Mouse (Mus musculus): Measurements from ENCODE around the gene Ptpra. TPM values are rescaled to one million over a fixed set of nuclear protein-coding genes. Genes with fewer than 3 reads are reported as not detected.

Ptpra gene
- polyA plus RNA-seq, 1 experiment from 2014 or later: 120 TPM

DNA sequence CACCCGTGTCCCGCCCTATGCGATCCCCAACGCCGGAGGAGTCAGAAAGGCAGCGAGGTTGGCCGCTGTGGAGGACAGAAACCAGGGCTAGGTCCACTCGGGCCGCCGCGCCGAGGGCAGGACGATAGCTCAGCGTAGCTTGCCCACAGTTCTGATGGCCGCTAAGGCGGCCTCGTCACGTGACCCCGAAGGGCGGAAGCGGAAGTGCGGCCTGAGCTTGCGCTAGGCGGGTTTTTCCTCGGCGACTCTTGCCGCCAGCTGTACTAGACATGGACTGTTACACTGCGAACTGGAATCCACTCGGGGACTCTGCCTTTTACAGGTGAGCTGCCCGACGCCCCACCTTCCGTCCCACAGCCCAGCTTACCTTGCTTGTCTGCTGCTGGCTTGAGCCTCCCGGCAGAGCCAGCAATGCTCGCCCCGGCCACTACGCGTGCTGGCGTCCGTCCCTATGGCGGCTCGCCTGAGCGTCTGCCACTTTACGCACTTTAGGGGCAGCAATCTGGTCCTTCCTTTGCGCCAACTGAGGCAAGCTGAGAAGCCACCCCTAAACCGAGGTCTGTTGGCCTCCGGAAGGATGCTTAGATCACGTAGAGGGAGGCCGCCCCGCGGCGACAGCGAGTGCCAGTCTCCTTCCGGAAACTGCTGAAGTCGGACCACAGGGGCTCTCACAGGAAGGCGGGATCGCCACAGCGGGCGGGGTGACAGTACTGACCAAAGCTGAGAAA is 25.8 kb upstream of the Ptpra start, which contains the start of the genes Vps16 and Pced1a:
Gene Vps16 (plus strand): TSS at position 214 of the 728 bp plus-strand sequence.
Gene Pced1a (minus strand): TSS at position 576 of the 728 bp plus-strand sequence.
- under 1% methylated on average over 58 of the region's 58 CpGs for WGBS
- no peaks in the 10 kb centered on the region for H3K36me3 ChIP-seq
- ATAC-seq (ENCODE audit: low FRiP score, low read depth): peak; percentile 95
- H3K9ac ChIP-seq (replicated peaks): peak within 1 kb of the TSS; percentile 81
- H3K4me3 ChIP-seq: peak within 1 kb of the TSS; percentile 84
- peak within 1 kb of the TSS; percentile 91 for H3K27ac ChIP-seq (replicated peaks)
- H3K27me3 ChIP-seq: peaks cover 6% of the 10 kb centered on the region; the same call in 1 of the 2 replicates
- H3K4me1 ChIP-seq: peaks cover 17% of the 10 kb centered on the region
- no peaks in the 10 kb centered on the region for H3K9me3 ChIP-seq
- peak within 1 kb of the TSS; percentile 84 for H3K4me2 ChIP-seq (replicated peaks)

DNA sequence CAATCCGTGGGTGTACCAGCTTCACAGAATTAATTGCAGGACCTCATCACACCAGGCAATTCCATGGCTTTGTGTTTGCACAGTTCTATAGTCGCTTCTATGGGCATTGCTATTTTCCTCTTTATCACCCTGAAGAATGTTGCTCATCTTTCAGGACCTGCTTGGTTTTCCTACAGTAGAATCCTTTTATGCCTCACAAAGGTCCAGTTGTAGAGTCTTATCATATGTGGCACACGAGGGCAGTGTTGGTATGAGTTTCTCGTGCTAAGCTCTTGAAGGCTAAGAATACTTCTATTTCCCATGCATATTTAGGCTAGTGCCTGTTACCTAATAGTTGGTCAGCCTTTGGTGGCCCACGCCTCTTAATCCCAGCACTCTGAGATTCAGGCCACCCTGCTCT is 25.0 kb upstream of the Ptpra start:
- peak overlapping the region; percentile 84 for H3K4me2 ChIP-seq (replicated peaks)
- peak overlapping the region; percentile 91; the same call in 1 of the 2 replicates for H3K27ac ChIP-seq (replicated peaks)
- no peaks in the 10 kb centered on the region for H3K9me3 ChIP-seq
- no peaks in the 10 kb centered on the region for H3K36me3 ChIP-seq
- 47% methylated on average over 5 of the region's 5 CpGs for WGBS
- ATAC-seq (ENCODE audit: low FRiP score, low read depth): no peak
- H3K9ac ChIP-seq (replicated peaks): peak overlapping the region; percentile 81
- peaks cover 17% of the 10 kb centered on the region for H3K4me1 ChIP-seq
- peaks cover 6% of the 10 kb centered on the region; the same call in 1 of the 2 replicates for H3K27me3 ChIP-seq
- peak overlapping the region; percentile 84 for H3K4me3 ChIP-seq

DNA sequence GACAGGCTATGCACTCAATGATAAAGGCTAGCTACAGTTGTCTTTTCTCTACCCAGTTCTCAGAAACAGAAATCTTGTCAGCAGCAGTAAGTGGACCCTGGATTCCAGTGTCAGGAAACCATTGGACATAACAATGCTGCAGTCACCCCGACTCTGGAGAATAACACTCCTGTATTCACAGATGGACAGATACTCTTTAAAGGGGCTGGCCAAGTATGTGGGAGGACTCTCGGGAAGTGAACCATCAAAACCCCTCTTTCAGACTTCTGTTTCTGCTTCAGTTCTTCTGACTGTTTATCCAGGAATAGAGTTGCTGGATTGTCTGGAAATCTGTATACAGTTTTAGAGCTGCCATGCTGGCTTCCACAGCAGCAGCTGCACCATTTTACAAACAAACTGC is 20.2 kb upstream of the Ptpra start:
- H3K4me2 ChIP-seq (replicated peaks): no peak overlapping the region
- H3K9ac ChIP-seq (replicated peaks): no peak overlapping the region
- peaks cover 10% of the 10 kb centered on the region for H3K4me1 ChIP-seq
- no peaks in the 10 kb centered on the region for H3K9me3 ChIP-seq
- no peak overlapping the region for H3K4me3 ChIP-seq
- WGBS: 71% methylated on average over 2 of the region's 2 CpGs
- no peaks in the 10 kb centered on the region for H3K27me3 ChIP-seq
- peaks cover 7% of the 10 kb centered on the region for H3K36me3 ChIP-seq
- no peak overlapping the region for H3K27ac ChIP-seq (replicated peaks)
- ATAC-seq (ENCODE audit: low FRiP score, low read depth): no peak

DNA sequence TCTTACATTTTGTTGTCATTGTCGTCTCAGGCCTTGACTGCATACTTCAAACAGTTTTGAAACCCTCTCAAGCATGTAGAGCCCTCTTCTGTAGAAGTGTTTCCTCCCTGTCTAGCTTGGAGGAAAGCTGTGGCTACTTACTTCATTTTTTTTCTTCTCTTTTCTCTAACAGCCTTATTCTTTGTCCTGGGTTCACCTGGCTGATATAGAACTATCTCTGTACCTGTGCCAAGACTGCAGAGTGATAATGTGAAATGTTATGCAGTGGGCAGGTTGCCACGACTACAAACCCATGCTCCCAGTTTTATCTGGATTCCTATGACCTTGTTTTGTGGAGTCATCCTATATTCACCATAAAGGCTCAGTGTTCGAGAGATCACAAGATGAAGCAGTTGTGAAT is 19.6 kb upstream of the Ptpra start:
- H3K27me3 ChIP-seq: no peaks in the 10 kb centered on the region
- no peak overlapping the region for H3K27ac ChIP-seq (replicated peaks)
- no peak overlapping the region for H3K9ac ChIP-seq (replicated peaks)
- no peaks in the 10 kb centered on the region for H3K9me3 ChIP-seq
- 86% methylated on average over 3 of the region's 3 CpGs for WGBS
- H3K4me1 ChIP-seq: peaks cover 4% of the 10 kb centered on the region
- ATAC-seq (ENCODE audit: low FRiP score, low read depth): no peak
- peaks cover 7% of the 10 kb centered on the region for H3K36me3 ChIP-seq
- no peak overlapping the region for H3K4me2 ChIP-seq (replicated peaks)
- no peak overlapping the region for H3K4me3 ChIP-seq

DNA sequence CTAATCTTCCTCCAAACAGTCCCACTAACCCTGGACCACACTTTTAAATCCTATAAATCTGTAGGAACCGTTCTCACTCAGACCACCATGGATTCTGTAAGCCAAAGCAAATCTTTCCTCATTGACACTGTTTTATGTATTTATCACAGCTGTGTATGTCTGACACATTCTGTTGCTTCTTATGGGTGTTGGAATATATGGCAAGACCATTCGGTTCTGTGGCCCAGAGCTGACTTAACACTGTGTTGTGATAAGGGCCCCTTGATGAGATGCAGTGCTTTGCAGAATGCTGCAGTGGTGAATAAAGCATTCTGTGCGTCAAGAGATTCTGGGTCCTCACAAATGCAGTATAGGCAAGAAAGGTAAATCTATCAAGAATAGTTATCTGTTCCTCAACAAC is 17.9 kb upstream of the Ptpra start:
- Histone ChIP-seq H3K27ac (replicated peaks) (no peak overlapping the region), H3K4me1 (0 out of 2 replicates have a peak, but pooled peaks cover 3% of the 10 kb centered on the region), H3K36me3 (peaks cover 10% of the 10 kb centered on the region), H3K4me2 (replicated peaks) (no peak overlapping the region), H3K4me3 (no peak overlapping the region), H3K27me3 (no peaks in the 10 kb centered on the region), H3K9ac (replicated peaks) (no peak overlapping the region), H3K9me3 (no peaks in the 10 kb centered on the region)
- ATAC-seq (ENCODE audit: low FRiP score, low read depth): no peak
- whole genome bisulfite sequencing: 90% methylated on average over 3 of the region's 3 CpGs

DNA sequence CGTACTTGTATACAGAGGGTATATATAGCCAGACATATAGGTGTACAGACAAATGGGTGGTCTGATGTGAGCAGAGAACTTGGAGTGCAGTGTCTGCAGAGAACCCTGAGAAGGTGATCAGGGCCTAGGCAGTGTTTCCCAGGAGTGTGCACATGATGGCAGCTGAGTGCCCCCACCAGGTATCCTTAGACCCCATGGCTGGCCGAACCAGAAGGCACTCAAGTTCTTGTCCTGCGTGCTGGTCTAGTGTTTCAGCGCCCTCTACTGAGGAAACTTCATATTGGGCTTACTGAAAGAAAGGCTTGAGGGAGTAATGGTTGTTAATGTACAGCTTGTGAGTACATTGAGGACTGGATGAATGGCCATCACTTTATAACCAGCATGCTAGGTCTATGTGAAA is 16.9 kb upstream of the Ptpra start:
- peak; percentile 44; the same call in 1 of the 2 replicates for ATAC-seq (ENCODE audit: low FRiP score, low read depth)

DNA sequence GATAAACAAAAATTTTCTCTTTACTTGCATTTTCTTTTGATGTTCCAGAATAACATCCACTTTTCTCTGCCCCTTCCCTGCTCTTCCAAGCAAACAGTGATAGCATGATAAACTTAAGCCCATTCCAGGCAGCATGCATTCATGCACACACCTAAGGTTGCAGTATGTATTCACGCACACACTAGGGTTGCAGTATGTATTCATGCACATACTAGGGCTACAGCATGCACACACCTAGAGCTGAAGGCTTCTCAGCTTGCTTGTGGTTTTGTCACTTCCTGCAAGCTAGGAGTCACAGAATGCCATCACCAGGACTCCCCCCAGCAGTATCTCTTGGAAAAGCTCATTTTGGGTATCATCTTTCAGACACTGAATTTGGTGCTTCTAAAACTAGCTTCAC is 13.3 kb upstream of the Ptpra start:
- no peak overlapping the region for H3K4me3 ChIP-seq
- H3K36me3 ChIP-seq: peaks cover 50% of the 10 kb centered on the region
- 0 out of 2 replicates have a peak, but pooled peaks cover 3% of the 10 kb centered on the region for H3K4me1 ChIP-seq
- ATAC-seq (ENCODE audit: low FRiP score, low read depth): no peak
- no peak overlapping the region for H3K9ac ChIP-seq (replicated peaks)
- H3K27ac ChIP-seq (replicated peaks): no peak overlapping the region
- no peaks in the 10 kb centered on the region for H3K27me3 ChIP-seq
- no peak overlapping the region for H3K4me2 ChIP-seq (replicated peaks)
- H3K9me3 ChIP-seq: no peaks in the 10 kb centered on the region
- 95% methylated on average over 1 of the region's 1 CpGs for WGBS

More for the DNA sequence above, 16.9 kb upstream of the Ptpra start:
- Histone ChIP-seq H3K4me2 (replicated peaks) (no peak overlapping the region), H3K27ac (replicated peaks) (no peak overlapping the region), H3K27me3 (no peaks in the 10 kb centered on the region), H3K9ac (replicated peaks) (no peak overlapping the region), H3K4me3 (no peak overlapping the region), H3K9me3 (no peaks in the 10 kb centered on the region), H3K4me1 (0 out of 2 replicates have a peak, but pooled peaks cover 3% of the 10 kb centered on the region), H3K36me3 (peaks cover 19% of the 10 kb centered on the region)
- 20% methylated on average over 4 of the region's 4 CpGs for WGBS

DNA sequence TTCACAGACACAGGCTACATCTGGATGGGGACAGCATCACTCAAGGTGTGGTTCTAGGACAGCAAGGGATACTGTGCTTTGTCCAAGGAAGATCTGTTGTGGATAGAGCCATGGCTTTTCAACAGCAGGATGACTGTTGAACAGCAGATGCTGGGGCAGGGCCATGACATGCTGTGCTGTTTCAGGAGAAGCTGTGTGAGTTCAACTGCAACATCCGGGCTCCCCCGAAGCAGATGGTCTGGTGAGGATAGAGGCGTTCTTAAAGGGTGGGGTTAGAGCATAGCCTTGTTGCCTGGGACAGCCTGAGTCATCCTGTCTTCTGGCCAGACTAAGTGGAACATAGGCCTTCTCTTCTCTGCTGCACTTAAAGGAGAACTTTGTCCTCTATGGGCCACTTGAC is 11.2 kb upstream of the Ptpra start:
- Histone ChIP-seq H3K9ac (replicated peaks) (no peak overlapping the region), H3K36me3 (peaks cover 69% of the 10 kb centered on the region), H3K4me1 (no peaks in the 10 kb centered on the region), H3K27ac (replicated peaks) (no peak overlapping the region), H3K4me3 (no peak overlapping the region), H3K9me3 (no peaks in the 10 kb centered on the region), H3K4me2 (replicated peaks) (no peak overlapping the region), H3K27me3 (no peaks in the 10 kb centered on the region)
- no peak for ATAC-seq (ENCODE audit: low FRiP score, low read depth)
- 92% methylated on average over 3 of the region's 3 CpGs for WGBS

DNA sequence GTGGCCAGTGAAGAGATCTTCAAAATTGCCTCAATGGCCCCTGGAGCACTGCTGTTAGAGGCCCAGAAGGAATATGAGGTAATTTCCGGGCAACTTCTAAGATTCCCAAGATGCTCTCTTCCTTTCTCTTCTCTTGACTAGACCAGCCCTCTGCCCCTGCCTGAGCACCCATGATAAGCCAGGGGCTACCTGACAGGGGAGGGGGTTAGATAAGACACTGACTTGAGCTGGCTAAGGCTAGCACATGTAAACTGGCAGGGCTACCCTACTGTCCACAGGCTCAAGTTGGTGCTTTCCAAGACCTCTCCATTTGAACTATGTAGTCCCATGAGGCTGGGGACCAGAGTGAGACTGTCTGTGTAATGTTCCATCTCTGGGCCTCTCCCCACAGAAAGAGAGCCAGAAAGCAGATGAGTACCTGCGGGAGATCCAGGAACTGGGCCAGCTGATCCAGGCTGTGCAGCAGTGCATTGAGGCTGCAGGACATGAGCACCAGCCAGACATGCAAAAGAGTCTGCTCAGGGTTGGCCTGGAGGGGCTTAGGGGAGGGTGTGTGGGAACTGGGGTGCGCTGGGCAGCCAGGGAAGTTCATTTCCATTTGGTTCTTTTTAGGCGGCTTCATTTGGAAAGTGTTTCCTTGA is 10.1 kb upstream of the Ptpra start:
- WGBS: 88% methylated on average over 4 of the region's 4 CpGs
- Histone ChIP-seq H3K9me3 (no peaks in the 10 kb centered on the region), H3K36me3 (peaks cover 77% of the 10 kb centered on the region), H3K27me3 (no peaks in the 10 kb centered on the region), H3K4me3 (no peak overlapping the region), H3K4me2 (replicated peaks) (no peak overlapping the region), H3K4me1 (no peaks in the 10 kb centered on the region), H3K27ac (replicated peaks) (no peak overlapping the region), H3K9ac (replicated peaks) (no peak overlapping the region)
- ATAC-seq (ENCODE audit: low FRiP score, low read depth): no peak

DNA sequence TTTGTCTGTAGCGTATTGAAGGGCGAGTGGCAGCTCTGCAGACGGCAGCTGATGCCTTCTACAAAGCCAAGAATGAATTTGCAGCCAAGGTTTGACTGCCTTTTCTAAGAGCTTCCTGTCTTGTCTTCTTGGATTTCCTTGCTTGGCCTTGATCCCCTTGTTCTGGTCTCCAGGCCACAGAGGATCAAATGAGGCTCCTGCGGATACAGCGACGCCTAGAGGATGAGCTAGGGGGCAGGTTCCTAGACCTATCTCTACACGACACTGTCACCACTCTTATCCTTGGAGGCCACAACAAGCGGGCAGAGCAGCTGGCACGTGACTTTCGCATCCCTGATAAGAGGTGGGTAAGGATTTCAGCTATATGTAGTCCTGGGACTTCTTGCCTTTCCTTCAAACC is 7.9 kb upstream of the Ptpra start:
- H3K9ac ChIP-seq (replicated peaks): no peak overlapping the region
- H3K36me3 ChIP-seq: peaks cover 76% of the 10 kb centered on the region
- no peak overlapping the region for H3K4me2 ChIP-seq (replicated peaks)
- 81% methylated on average over 10 of the region's 10 CpGs for WGBS
- H3K4me3 ChIP-seq: no peak overlapping the region
- no peaks in the 10 kb centered on the region for H3K4me1 ChIP-seq
- no peak for ATAC-seq (ENCODE audit: low FRiP score, low read depth)
- no peaks in the 10 kb centered on the region for H3K9me3 ChIP-seq
- no peak overlapping the region for H3K27ac ChIP-seq (replicated peaks)
- no peaks in the 10 kb centered on the region for H3K27me3 ChIP-seq

DNA sequence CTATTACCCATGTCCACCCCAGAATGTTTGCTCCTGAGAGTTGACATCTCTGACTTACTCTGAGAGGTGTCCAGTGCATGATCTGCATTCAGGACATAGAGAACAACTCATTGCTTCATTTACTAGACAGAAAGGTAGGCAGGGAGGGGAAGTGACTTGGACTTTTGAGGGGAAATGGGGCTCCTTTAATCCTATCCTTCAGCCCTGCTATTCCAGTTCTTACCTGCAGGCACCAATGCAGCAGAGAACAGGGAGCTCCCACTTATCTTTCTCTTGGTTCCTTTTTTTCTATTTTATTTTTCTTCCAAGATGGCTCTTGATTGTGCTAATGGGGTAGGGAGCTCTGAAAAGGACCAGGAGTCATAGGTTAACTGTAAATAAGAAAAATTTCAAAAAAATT is 1.6 kb upstream of the Ptpra start:
- no peak overlapping the region for H3K4me3 ChIP-seq
- H3K4me2 ChIP-seq (replicated peaks): no peak overlapping the region
- peaks cover 13% of the 10 kb centered on the region for H3K36me3 ChIP-seq
- no peak overlapping the region for H3K27ac ChIP-seq (replicated peaks)
- H3K9me3 ChIP-seq: no peaks in the 10 kb centered on the region
- H3K9ac ChIP-seq (replicated peaks): no peak overlapping the region
- H3K4me1 ChIP-seq: peaks cover 23% of the 10 kb centered on the region
- ATAC-seq (ENCODE audit: low FRiP score, low read depth): no peak
- H3K27me3 ChIP-seq: peaks cover 10% of the 10 kb centered on the region

DNA sequence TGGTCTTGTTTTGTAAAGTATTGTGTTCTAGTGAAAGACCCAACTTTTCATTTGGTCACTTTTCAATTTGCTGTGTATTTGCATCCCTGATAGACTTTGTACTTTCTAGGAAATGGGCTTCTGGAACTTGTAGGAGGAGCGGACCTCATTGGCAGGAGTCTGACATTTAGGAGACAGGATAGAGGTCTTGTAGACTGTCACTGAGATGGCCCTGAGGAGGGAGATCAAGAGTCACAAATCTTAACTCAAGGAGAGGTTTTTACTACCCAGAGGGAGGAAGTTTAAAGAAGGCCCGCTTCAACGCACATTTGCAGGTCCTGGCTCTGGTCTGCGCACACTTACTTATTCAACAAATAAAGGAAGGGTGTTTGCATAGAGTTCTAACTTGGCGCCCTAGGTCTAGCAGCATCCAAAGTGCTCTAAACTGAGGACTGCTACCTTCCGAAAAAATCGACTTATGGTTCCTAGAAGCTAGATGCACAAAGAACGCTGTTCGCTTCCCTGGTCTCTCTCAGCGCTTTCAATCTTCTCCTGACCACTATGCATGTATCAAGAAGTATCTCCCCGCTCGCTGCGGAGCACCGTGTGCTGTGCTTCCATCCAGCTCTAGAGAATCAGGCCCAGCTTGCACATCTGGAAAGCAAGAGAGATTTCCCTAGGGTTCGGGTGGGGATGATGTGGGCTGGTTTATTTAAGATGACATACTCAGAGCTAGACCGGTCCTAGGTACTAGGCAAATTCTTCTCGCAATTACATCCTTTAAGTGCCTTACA is 871 bp upstream of the Ptpra start:
- Histone ChIP-seq H3K4me1 (peaks cover 24% of the 10 kb centered on the region), H3K27me3 (peaks cover 10% of the 10 kb centered on the region), H3K9me3 (no peaks in the 10 kb centered on the region), H3K4me2 (replicated peaks) (peak overlapping the region; percentile 76), H3K27ac (replicated peaks) (no peak overlapping the region), H3K9ac (replicated peaks) (peak overlapping the region; percentile 87), H3K4me3 (peak overlapping the region; percentile 65), H3K36me3 (peaks cover 6% of the 10 kb centered on the region; the same call in 1 of the 2 replicates)
- ATAC-seq (ENCODE audit: low FRiP score, low read depth): no peak; the same call in 1 of the 2 replicates
- WGBS: 8% methylated on average over 17 of the region's 17 CpGs
